Mouse (Mus musculus): ENCODE results near the gene Celf2.

The Celf2 gene

DNA sequence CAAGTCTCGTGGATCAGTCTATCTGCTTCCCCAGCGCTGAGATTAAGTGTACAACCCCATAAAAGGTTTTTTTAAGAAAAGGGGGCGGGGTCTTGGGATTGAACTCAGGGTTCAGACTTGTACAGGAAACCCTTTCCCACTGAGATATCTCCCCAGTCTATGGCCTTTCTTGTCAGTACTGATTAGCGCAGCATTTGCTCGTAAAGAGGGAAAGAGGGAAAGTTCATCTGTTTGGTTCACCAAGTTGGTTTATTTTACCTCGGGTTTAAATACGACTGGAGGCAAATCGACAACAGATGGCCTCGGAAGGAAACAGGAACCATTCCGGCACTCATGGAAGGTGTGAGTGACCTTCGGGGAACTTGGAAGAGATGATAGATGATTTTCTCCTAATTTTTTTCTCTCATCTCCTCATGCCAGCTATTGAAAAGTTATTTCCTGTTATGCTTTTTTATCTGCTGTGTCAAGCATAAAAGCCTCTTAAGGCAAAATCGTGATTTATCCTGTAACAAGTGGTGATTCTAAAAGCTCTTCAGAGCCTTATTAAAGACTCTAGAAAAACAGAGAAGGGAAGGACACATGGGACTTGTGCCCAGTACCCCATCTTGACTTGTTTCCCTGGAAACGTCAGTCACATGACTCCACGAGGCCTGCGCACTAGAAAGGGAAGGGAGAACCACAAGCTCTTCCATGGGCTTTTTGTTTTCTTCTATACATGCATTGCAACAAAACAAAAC is 585.5 kb downstream of the Celf2 start:
- in situ Hi-C loops (cut with MseI, MboI) = no loop called here

DNA sequence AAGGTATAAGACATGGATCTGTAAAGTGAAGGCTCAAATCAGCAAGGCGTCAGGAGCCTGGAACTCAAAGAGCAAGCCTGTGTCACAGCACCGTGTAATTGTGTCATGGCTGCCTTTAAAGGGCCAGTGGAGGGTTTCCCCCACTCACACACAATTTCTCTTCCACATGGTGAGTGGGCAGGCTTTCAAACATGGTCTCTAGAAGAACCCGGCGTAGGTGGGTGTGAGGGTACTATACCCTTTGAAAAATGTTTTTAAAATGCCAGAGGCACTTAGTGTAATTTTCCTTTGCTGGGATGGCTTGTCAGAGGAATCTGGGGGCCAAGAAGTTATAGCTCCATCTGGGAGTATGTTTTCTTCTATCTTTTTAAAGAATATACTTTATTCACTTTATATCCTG is 594.0 kb downstream of the Celf2 start:
- in situ Hi-C loops (cut with MseI, MboI) = no loop called here

DNA sequence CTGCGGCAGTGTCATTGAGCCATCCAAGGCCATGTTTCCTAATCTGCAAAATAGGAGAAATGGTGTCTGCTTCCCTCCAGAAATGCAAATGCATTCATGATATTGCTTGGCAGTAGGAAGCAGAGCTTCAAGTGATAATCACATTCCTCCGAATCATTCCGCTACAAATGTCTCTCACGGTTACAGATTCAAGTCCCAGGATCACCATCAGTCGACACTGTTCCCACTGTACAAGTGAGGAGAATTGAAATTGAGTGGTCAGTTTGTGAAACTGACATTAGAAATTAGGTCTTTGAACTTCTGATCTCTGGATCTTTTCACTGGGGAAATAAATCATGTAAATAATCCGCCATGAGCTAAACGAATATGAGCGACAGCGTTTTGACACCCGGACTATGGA is 596.0 kb downstream of the Celf2 start:
- in situ Hi-C loops (cut with MseI, MboI) = no loop called here

DNA sequence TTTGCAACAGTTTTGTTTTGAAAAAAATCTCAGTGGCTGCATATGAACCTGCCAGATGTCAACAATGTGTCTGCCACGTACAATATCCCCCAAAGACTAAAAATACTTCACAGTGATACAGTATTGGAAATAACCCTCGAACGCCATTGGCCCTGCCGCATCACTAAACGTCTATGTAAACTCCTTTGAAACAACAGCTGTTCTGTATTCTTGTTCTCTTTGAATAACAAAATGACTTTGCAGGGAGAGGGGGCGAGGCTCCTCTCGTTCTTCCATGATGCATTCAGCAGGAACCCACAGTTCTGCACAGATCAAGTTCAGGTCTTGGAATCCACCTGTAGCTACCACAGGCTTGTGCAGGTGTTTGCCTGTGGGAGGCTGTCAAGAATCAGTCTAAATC is 597.4 kb downstream of the Celf2 start:
- in situ Hi-C loops (cut with MseI, MboI) = no loop called here

DNA sequence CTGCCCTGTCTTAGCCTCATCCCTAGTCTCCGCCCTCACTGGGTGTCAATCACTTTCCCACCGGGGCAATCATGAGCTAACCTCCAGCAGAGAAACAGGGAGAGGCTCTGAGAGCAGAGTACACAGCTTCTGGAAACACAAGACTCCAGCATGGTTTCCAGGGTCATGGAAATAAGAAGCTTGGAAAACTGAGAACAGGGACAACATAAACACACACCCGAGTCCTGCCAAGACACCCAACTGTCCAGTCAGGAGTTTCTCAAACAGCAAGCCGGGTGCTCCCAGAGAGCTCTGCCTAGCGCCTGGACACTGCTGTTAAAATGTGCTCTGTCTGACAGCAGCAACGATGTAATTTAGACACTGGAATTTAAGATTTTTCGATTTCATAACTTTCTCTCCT is 599.4 kb downstream of the Celf2 start:
- in situ Hi-C loops (cut with MseI, MboI) = no loop called here

DNA sequence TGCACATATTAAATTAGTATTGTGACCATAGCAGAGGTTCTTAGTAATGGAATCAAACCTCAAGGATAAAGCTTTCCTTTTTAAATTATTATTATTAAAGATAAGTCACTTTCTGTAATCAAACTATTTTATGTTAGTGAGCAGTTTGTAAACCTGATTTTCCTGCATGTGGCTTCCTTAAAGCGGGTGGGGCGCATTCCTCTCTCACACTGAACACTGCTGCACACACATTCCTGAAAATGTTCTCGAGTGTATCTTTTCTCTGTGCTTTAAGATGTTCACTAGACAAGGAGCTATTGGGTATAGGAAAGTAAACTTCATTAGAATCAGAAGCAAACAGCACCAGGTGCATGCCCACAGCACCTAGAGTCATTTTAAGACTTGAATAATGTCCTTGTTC is 605.0 kb downstream of the Celf2 start:
- in situ Hi-C loops (cut with MseI, MboI) = no loop called here

DNA sequence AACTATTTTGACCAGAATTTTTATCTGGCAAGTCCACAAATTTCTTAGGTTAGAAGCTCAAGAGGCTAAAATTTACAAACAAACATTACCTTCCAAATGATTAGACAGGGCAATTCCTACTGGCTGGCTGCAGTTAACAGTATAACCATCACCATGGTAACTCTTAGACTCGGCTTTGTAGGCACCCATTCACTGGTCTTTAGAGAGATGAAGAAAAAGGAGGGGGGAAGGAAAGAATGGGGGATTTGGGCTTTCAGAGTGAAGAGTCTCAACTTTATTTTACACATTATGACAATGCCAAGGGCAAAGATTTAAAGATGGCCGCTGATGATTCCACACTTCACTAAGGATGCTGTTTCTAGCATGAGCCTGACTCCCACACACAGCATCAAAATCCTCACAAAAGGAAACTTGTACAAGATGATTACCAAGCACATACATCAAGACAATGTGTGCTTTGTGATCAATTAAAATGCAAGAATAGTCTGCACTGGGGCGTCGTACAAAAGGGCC is 606.1 kb downstream of the Celf2 start:
- in situ Hi-C loops (cut with MseI, MboI) = no loop called here

DNA sequence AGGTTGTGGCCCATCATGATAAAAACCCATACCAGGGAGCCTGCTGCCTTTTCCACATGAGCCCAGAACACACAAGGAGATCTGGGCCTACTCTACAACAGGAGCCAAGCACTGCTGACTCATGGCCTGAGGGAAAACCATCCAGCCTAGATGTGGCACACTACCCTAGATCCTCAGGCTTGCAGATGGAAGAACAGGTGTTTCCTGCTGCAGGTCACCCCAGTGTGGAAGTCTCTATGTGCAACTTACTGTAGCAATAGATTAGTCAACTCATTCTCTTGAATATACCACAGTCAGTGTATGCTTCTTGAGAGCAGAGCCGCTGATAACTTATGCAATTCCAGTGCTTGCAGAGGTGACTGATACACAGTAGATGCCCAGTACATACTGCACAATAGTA is 612.5 kb downstream of the Celf2 start:
- in situ Hi-C loops (cut with MseI, MboI) = loop anchor here in 1 of 2 experiments (5.0 kb wide), 1 partner anchor 1780 kb away; no protein-coding TSS in a partner anchor

DNA sequence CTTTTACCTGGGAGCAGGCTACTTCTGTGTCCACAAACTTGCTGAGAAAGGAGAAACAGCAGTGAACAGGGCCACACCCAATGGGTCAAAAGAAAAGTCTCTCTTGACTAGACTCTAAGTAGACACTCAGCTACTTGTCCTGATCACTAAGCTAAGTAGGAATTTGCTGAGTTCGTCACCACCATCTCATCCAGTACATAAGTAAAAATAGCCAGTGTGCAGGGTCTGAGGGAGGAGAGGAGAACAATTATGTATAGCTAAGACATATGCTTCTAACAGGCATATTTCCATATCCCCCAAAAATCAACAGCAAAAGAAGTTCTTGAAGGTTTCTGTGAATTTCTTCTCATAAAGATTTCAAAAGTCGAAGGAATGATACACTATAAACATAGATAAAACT is 615.8 kb downstream of the Celf2 start:
- in situ Hi-C loops (cut with MseI, MboI) = loop anchor here in 1 of 2 experiments (5.0 kb wide), 1 partner anchor 1939 kb away; no protein-coding TSS in a partner anchor

DNA sequence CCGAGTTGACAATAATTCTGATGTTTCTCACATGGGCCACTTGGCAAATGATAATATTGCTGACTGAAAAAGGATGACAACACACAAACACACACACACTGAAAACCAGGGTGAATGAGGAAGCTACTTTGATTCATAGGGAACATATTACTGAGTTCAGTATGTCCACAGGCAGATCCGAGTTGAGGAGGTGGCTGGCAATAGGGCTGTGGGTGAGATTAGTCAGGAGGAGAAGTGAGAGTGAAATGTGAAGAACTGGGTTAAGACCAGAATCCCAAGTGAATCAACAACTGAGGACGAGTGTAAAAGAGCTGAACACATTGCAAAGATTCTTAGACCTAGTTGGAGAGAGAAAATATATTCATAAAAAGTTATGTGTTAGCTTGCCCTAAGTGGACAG is 616.3 kb downstream of the Celf2 start:
- in situ Hi-C loops (cut with MseI, MboI) = loop anchor here in 1 of 2 experiments (5.0 kb wide), 1 partner anchor 1939 kb away; no protein-coding TSS in a partner anchor

DNA sequence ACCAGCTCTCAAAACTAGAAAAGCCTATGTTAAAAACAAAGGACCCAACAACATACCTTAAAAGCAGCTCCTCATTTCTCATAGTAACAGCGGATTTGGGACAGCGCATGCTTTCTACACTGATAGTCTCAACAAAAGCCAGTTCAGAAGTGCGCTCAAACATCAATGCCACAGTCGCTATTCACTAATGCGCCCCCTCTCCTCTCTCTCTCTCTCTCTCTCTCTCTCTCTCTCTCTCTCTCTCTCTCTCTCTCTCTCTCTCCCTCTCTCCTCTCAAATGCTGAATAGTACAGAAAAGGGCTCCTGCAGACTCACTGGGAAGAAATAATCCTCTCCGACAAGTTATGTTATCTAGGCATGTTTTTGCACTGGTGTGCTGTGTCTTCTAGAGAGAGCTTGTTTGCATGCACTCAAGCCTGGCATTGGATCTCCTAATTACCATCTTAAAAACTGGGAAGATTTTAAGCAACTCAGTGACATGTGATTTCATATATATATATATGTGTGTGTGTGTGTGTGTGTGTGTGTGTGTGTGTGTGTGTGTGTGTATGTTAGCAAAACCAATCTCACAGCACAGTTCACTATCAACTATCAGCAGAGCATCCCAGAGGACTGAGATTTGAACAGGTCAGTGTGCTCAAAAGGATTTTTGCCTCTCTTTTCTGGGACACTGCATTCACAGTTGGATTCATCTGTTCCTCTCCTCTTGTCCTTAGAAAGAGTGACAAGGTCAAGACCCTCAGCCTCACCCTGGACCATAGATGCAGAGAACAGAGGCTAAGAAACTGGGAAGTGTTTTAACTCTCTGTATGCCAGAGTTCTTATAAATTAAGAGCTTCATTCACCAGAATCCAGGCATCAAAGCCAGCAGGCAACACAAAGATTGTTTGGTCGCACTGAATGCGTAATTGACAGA is 624.3 kb downstream of the Celf2 start:
- in situ Hi-C loops (cut with MseI, MboI) = no loop called here

DNA sequence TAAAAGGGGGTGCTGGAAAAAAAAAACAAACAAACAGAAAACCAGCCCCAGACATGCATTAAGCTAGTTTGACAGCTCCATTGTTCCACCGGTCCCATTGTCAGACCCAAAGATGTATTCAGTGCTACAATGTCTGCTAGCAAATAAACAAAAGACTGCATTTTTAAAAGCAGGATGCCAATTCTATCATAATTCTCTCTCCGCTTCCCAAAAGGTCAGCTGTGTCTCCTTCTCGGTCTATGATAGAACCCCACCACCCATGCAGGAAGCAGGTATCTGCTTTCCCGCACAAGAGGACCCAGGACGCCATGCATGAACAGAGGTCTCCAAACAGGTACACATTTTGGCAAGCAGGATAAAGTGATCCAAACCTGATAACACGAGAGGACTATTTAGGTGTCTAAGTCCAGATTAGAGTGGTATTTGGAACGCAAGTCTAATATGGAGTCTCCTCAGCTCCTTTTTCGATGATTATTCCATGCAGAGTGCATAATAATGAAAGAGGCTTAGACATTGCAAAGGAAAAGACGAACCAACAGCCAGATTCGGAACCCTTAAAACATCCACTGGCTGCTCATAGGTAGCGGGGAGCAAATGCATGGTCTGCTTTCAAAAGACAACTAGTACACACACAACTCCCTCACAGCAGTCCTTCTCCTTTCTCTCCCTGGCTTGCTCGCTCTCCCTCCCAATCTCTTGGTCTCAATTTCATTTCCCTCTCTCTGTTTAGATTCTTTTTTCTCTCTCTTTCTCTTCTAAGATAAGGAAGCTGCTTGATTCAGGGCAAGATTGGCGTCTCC is 625.2 kb downstream of the Celf2 start:
- in situ Hi-C loops (cut with MseI, MboI) = no loop called here

DNA sequence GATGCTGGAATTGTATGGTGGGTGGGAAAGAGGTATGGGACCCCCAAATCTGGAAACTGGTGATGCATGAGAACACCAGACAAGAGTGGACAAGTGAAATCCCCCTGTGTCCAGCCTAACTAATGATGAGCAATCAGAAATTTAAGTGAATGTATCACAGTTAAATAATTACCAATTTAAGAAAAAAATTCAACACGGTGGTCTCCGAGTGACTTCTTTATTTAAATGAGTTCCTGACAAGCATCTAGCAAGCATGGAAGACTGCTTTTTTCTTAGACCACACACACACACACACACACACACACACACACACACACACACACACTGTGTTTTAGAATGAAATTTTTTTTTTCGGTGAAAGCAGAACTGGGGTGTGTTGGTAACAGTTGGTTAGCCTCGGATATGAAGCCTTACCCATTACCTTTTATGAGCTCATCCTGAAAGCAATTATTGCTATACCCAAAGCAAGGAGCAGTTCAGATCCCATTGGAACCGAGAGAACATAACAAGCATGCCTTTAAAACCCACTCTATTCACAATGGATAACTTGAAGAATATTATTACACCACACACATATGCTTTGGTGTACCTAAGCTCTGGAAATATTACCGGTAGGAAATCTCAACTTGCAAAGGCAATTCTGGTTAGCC is 627.0 kb downstream of the Celf2 start:
- in situ Hi-C loops (cut with MseI, MboI) = no loop called here

DNA sequence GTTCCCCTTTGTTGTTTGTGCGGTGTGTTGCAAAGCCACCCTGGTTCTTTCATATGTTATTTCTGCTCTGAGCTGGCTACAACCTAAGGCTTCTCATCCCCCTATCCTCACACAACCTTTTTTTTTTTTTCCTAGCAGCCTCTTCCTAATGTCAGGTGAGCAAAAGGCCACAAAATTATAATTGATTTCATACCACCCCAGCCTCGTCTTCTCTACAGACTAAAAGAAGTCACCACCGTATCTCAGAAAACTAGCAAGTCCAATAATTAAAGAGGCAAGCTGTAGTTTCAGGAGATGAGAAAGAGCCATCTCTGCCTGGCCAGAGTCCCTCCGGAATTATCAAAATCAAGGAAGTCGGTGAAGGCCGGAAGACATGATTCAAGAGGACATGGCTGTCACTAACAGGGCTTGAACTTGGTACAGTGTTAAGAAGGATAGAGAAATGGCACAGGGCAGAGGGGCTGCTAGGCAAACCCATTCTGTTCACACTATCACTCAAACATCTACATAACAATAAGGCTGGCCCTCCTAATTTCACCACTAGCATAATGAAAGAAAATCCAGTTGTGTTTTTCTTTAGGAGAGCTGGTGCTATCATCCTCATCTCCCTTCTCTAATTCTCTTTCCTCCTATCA is 628.3 kb downstream of the Celf2 start:
- in situ Hi-C loops (cut with MseI, MboI) = no loop called here

DNA sequence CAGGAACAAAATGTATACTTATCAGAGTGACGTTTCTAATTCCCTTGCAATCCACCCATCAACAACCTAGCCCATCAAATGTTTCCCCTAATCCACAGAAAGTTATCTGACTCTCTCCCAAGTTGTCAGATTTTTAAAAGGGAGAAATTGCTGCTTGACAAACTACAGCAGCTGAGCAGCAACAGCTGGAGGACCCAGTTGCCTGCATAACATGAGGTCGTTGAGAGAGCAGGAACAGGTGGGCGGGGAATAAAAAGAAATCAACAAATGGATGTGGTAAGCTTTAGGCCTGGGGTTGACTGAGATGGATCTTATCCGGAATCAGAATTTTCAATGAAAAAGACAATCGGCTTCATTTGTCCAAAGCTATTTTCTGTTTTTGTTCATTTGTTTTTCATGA is 632.3 kb downstream of the Celf2 start:
- in situ Hi-C loops (cut with MseI, MboI) = no loop called here

DNA sequence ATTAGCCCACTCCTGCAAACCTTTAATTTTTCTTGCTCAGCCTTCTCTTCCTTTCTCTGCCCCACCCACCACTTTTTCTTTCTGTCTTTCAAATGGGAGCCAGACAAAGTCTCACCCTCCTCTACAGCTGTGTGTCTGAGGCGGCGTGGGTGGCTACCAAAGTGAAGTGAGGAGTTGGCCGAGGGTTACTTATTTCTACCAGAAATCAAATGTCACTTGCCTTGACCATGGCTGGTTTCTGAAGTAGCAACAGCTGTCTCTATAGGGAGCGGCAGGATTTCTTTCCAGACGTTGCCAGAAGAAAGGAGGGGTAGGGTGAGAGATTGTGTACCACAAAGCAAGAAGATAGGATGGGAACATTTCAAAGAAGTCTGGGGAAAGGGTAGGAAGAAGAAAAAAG is 632.8 kb downstream of the Celf2 start:
- in situ Hi-C loops (cut with MseI, MboI) = no loop called here

DNA sequence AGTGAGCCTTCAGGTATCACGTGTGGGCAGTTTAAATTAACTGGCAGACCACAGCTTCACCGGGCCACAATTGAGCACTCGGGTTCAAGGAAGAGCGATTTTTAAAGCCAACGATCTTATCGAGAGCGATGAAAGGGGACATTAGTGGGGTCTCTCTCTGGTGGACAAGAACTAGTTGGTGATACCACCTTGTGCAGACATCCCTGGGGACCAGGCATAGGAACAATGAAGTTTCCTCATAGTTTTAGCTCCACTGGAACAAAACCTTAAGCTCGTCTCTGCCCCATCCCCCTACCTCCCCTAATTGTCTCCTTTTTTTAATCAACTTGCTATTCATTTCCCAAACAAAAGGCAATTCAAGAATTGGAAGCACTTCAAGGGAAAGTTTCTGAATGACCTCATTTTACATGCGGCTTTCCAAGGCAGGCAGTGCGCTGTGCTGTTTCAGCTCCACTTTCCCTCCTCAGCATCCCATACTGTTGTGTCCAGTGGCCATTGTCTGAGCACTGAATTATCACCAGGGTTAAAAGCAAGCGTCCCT is 634.2 kb downstream of the Celf2 start:
- in situ Hi-C loops (cut with MseI, MboI) = no loop called here

DNA sequence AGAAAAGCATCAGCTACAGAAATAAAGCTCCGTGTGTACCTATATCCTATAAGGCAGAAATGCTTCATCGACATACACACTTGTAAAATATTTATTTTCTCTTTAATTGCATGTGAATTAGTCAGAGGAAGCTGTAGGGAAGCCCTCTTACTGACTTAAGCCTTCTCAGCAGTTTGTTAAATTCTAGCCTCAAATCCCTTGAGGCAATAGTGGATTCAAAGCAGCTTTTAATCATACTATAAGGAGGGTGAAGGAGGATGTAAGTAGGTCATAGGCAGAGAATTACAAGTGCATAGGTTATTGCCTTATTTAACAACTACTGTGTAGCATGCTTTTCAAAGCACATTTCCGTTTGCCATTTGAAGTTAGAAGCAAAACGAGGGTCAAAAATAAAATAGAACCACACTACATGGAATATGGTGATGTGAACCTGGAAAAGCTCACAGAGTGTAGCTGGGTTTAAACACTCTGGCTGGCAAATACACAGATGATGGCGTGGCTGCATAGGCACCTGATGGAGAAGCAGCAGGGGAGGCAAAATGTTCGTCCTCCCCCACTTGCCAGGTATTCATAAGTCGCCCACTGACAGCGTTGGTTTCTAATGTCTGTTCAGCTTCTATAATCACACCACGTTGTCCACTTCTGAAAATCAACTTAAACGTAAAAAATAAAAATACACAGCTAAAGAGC is 635.0 kb downstream of the Celf2 start:
- in situ Hi-C loops (cut with MseI, MboI) = no loop called here

DNA sequence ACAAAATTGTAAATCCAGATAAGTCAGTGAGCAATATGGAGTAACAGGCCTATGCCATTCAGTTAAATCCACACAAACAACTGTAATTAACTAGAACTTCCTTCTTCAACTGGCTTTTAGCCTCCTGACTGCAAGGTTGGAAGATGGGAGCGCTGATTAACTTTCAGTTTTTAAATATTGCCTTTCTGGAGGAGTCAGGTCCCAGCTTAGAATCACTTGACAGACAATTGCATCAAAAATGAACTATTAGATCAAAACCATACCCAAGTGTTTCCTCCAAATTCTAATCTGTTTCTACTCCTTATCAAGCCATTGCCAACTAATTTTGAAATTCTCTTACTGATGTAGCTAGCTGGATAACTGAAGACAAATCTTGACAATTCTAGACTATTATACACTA is 635.7 kb downstream of the Celf2 start:
- in situ Hi-C loops (cut with MseI, MboI) = no loop called here

DNA sequence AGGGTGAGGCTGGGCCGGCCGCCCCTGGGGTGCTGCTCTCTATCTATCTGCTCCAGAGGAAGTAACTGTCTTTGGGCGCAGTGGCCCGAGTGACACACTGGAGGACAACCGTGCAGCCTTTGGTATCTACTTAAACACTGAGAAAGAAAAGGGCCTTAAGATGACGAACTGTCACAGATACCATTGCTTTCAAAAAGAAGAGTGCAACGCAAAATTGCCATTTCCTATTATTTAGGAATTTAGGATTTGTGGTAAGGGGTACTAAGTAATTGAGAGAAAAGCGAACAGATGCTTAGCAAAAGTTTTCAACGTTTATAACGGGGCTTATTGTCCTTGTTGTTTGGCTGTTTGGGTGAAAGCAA is 636.5 kb downstream of the Celf2 start:
- in situ Hi-C loops (cut with MseI, MboI) = no loop called here

All from mouse trophoblast stem cell (cell line).